Mouse (Mus musculus) neural tube, embryonic 14.5 days (tissue): ENCODE results near the gene Ska3. TPM values are rescaled to one million over a fixed set of nuclear protein-coding genes. Genes with fewer than 3 reads are reported as not detected.

Source experiments
- ATAC-seq: fragments of 200-750 bp; cut with Nextera tagmentation; 2 replicates; pipeline ENCODE4 v1.8.0; 2017; ENCODE audit warnings: low read depth, mild to moderate bottlenecking, moderate TSS enrichment, moderate library complexity
- H3K27ac ChIP-seq: fragments of 300-500 bp; sonication (generic); 2 replicates; pipeline ENCODE4 v1.5.1; 2014; ENCODE audit warnings: low read depth, mild to moderate bottlenecking, control low read depth, low read length, moderate library complexity, mixed read lengths
- H3K27me3 ChIP-seq: fragments of 300-500 bp; sonication (generic); 2 replicates; pipeline ENCODE4 v1.6.1; 2014; ENCODE audit warnings: low read length; ENCODE audit not compliant: control insufficient read depth, insufficient read depth
- H3K36me3 ChIP-seq: fragments of 300-500 bp; sonication (generic); 2 replicates; pipeline ENCODE4 v1.6.1; 2014; ENCODE audit warnings: low read length, mixed read lengths; ENCODE audit not compliant: control insufficient read depth, insufficient read depth
- H3K4me1 ChIP-seq: fragments of 300-500 bp; sonication (generic); 2 replicates; pipeline ENCODE4 v1.6.1; 2014; ENCODE audit warnings: low read length; ENCODE audit not compliant: control insufficient read depth, insufficient read depth
- H3K4me2 ChIP-seq: fragments of 300-500 bp; sonication (generic); 2 replicates; pipeline ENCODE4 v1.6.1; 2014; ENCODE audit warnings: mild to moderate bottlenecking, low read depth, low read length, control low read depth
- H3K4me3 ChIP-seq: fragments of 300-500 bp; sonication (generic); 2 replicates; pipeline ENCODE4 v1.5.1; 2014; ENCODE audit warnings: low read depth, low read length, control low read depth, mixed read lengths
- H3K9ac ChIP-seq: fragments of 300-500 bp; sonication (generic); replicated peaks from 2 replicates; pipeline ENCODE4 v1.6.1; 2014; ENCODE audit warnings: low read depth, mild to moderate bottlenecking, control low read depth, low read length, mixed read lengths
- H3K9me3 ChIP-seq: fragments of 300-500 bp; sonication (generic); 2 replicates; pipeline ENCODE4 v1.6.1; 2016; ENCODE audit warnings: low read length; ENCODE audit not compliant: control insufficient read depth
- WGBS: fragments of 180-500 bp; shearing (Covaris S2); extraction: QIAGEN DNeasy Blood & Tissue Kit; methylation state at CpG from one replicate; pipeline ENCODE4 v1.1.7; 2014; 5-methylcytosine and 5-hydroxymethylcytosine counted together
- microRNA-seq: library from miRNA; unstranded; fragments of <30 nt; microRNA quantifications from one replicate; pipeline ENCODE4, GENCODE M21; 2016
- polyA plus RNA-seq: library from polyadenylated mRNA; unstranded; fragments of >200 nt; fragmentation: Nextera tagmentation; extraction: Ambion mirVana; gene quantifications from 2 replicates; pipeline ENCODE4 v1.2.1, GENCODE M21; 2014

Gene Ska3
- polyA plus RNA-seq, 1 experiment from 2014 or later, result 3.6 TPM

DNA sequence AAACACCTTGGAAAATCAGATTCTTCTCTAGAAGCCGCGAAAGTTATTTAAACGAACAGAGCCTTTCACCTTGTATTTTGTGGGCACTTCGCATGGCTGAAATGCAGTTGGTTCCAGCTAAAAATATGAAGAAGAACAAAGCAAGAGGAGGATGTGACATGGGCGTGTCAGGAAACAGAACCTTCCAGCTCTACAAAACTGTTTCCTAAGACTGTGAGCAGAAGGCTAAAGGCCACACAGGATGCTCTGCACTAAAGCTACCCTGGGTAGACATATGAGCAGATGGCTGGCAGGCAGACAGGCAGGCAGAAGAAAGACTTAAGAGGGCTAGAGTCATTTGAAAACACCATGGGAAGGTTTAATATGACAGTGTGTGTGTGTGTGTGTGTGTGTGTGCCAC is 56.9 kb downstream of the Ska3 start:
- Histone ChIP-seq H3K27me3 (no peaks in the 10 kb centered on the region), H3K9ac (no peak overlapping the region), H3K4me2 (no peak overlapping the region), H3K27ac (no peak overlapping the region), H3K9me3 (no peaks in the 10 kb centered on the region), H3K36me3 (no peaks in the 10 kb centered on the region), H3K4me3 (no peak overlapping the region), H3K4me1 (no peaks in the 10 kb centered on the region)
- 92% methylated on average over 5 of the region's 5 CpGs for WGBS
- ATAC-seq, result no peak

DNA sequence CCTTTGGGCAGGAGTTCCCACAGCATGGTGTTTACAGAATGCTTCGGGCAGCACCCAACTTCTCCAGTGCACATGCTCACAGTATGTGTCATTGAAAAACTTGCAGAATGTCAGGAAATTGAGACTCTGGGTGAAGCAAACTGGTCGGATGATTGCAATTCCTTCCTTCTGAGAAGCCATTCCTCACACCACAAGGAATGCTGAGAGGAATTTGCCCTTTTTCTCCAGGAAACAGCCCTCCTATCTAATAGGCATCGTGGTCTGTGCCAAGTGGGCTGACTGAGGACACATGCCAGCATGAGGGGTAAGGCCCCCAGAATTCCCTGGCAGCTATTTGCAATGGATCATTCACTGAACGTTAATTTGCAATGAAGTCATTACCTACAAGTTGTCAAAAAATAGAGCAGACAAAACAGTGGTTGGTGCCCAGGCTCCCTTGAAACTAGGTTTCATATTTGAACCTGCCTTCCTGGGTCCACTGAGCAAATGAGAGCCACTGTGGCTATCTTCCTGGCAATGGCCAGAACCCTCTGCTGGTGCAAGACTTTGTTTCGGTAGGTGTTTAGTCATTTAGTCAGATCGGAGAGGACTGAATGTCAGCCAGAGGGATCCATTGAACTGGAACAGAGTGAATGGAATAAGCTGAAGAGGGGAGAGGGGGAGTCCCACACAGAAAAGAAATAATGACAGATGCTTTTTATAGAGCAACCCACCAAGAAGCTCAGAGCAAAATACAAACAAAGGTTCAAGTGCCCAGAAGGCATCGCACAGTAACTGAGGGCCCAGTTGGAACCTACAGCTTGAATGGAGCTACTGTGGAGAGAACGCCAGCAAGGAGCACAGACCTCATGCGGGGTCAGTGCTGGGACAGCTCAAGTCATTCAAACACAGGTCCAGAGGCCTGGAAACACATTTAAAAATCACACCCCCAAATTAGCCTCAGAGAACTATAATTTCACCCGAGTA is 65.3 kb downstream of the Ska3 start:
- ATAC-seq, result no peak
- Histone ChIP-seq H3K4me1 (no peaks in the 10 kb centered on the region), H3K9ac (no peak overlapping the region), H3K9me3 (no peaks in the 10 kb centered on the region), H3K27ac (no peak overlapping the region), H3K4me2 (no peak overlapping the region), H3K36me3 (no peaks in the 10 kb centered on the region), H3K27me3 (no peaks in the 10 kb centered on the region), H3K4me3 (no peak overlapping the region)
- 54% methylated on average over 10 of the region's 10 CpGs for WGBS

GRCm38 (mm10) chr14:57758237-57758636 is 67.7 kb downstream of the Ska3 start, which contains the start of gene Lats2:
Gene Lats2, minus strand, starts transcription at chr14:57758388.
- H3K36me3 ChIP-seq, result no peaks in the 10 kb centered on the region
- no peaks in the 10 kb centered on the region for H3K4me1 ChIP-seq
- 81% methylated on average over 4 of the region's 4 CpGs for WGBS
- no peaks in the 10 kb centered on the region for H3K9me3 ChIP-seq
- ATAC-seq, result no peak
- no peak within 1 kb of the TSS for H3K4me2 ChIP-seq
- no peak within 1 kb of the TSS for H3K4me3 ChIP-seq
- no peaks in the 10 kb centered on the region for H3K27me3 ChIP-seq
- H3K27ac ChIP-seq, result no peak within 1 kb of the TSS
- no peak within 1 kb of the TSS for H3K9ac ChIP-seq

Small RNAs within 50 kb of the gene (microRNA-seq; reads per million reads assigned to microRNA genes)
- gene Mir3077, result not detected

Other genes with a start within 250 kb of the Ska3 start
- gene Xpo4, start 160.8 kb downstream of the Ska3 start, polyA plus RNA-seq, result 17.5 and 18.0 TPM in 2 replicates
- gene Gm49361, start 80.1 kb downstream of the Ska3 start, polyA plus RNA-seq, result not detected in 2 replicates
- gene Lats2, start 67.8 kb downstream of the Ska3 start, polyA plus RNA-seq, result 5.0 and 9.7 TPM in 2 replicates
- 21.5 and 28.5 TPM in 2 replicates for gene Sap18, start 28.0 kb downstream of the Ska3 start, polyA plus RNA-seq
- gene Mrpl57, start within 50 bp of the Ska3 start, polyA plus RNA-seq, result 155 and 175 TPM in 2 replicates
- 38.9 and 42.8 TPM in 2 replicates for gene Zdhhc20, start 64.1 kb upstream of the Ska3 start, polyA plus RNA-seq
- gene Micu2, start 173.1 kb upstream of the Ska3 start, polyA plus RNA-seq, result 46.5 and 56.7 TPM in 2 replicates
- 18.8 and 23.2 TPM in 2 replicates for gene Fgf9, start 244.4 kb upstream of the Ska3 start, polyA plus RNA-seq